Mouse (Mus musculus): ENCODE data around the gene Ogdhl. TPM values are rescaled to one million over a fixed set of nuclear protein-coding genes. Genes with fewer than 3 reads are reported as not detected.
A peak's percentile ranks its signal among the peaks of the same experiment; 100 is the strongest.

Ogdhl gene
- total and polyA plus RNA-seq, 2 experiments from 2014 or later: 23.3 to 32.0 TPM

- DNase-seq: no peak
- no peaks in the 10 kb centered on the region for H3K36me3 ChIP-seq (ENCODE audit: insufficient read depth)
- H3K4me3 ChIP-seq (ENCODE audit: low read depth, low read length): no peak overlapping the region
- H3K4me1 ChIP-seq (ENCODE audit: insufficient read depth): peaks cover 3% of the 10 kb centered on the region; the same call in 1 of the 2 replicates
- TF ChIP-seq CTCF (IDR thresholded peaks at IDR 0.05; ENCODE audit: low read depth): no peak
- H3K4me2 ChIP-seq (ENCODE audit: low read depth): no peak overlapping the region
- WGBS: 6% methylated on average over 4 of the region's 4 CpGs
- H3K9me3 ChIP-seq (ENCODE audit: low read length): no peaks in the 10 kb centered on the region
- ATAC-seq: peak; percentile 64
- no peak overlapping the region for H3K27ac ChIP-seq (ENCODE audit: low read depth, low read length)
- H3K27me3 ChIP-seq (ENCODE audit: insufficient read depth, low read length): no peaks in the 10 kb centered on the region
- H3K9ac ChIP-seq: no peak overlapping the region
Observed at GRCm38 (mm10) chr14:32317822-32318221, 4.0 kb upstream of the Ogdhl start.

- DNase-seq: no peak
Observed at GRCm38 (mm10) chr14:32323221-32323620, 1.4 kb downstream of the Ogdhl start.

GRCm38 (mm10) chr14:32327366-32327765 is 5.5 kb downstream of the Ogdhl start:
- WGBS: 79% methylated on average over 9 of the region's 9 CpGs
- H3K36me3 ChIP-seq (ENCODE audit: insufficient read depth): peaks cover 6% of the 10 kb centered on the region; the same call in 1 of the 2 replicates
- DNase-seq (peak; percentile 12), ATAC-seq (peak; percentile 55)
- no peak overlapping the region for H3K4me2 ChIP-seq (ENCODE audit: low read depth)
- no peak overlapping the region for H3K27ac ChIP-seq (ENCODE audit: low read depth, low read length)
- H3K27me3 ChIP-seq (ENCODE audit: insufficient read depth, low read length): no peaks in the 10 kb centered on the region
- peaks cover 3% of the 10 kb centered on the region; the same call in 1 of the 2 replicates for H3K4me1 ChIP-seq (ENCODE audit: insufficient read depth)
- no peak overlapping the region for H3K9ac ChIP-seq
- no peak for TF ChIP-seq CTCF (IDR thresholded peaks at IDR 0.05; ENCODE audit: low read depth)
- no peak overlapping the region for H3K4me3 ChIP-seq (ENCODE audit: low read depth, low read length)
- no peaks in the 10 kb centered on the region for H3K9me3 ChIP-seq (ENCODE audit: low read length)

More at GRCm38 (mm10) chr14:32323221-32323620, 1.4 kb downstream of the Ogdhl start:
- no peaks in the 10 kb centered on the region for H3K27me3 ChIP-seq (ENCODE audit: insufficient read depth, low read length)
- TF ChIP-seq CTCF (IDR thresholded peaks at IDR 0.05; ENCODE audit: low read depth): no peak
- H3K9me3 ChIP-seq (ENCODE audit: low read length): no peaks in the 10 kb centered on the region
- no peak overlapping the region for H3K4me2 ChIP-seq (ENCODE audit: low read depth)
- H3K4me3 ChIP-seq (ENCODE audit: low read depth, low read length): no peak overlapping the region
- peaks cover 3% of the 10 kb centered on the region; the same call in 1 of the 2 replicates for H3K4me1 ChIP-seq (ENCODE audit: insufficient read depth)
- no peak overlapping the region for H3K27ac ChIP-seq (ENCODE audit: low read depth, low read length)
- H3K36me3 ChIP-seq (ENCODE audit: insufficient read depth): 0 out of 2 replicates have a peak, but pooled peaks cover 5% of the 10 kb centered on the region
- ATAC-seq: no peak
- 86% methylated on average over 5 of the region's 5 CpGs for WGBS
- H3K9ac ChIP-seq: no peak overlapping the region

GRCm38 (mm10) chr14:32332515-32333445 is 11.0 kb downstream of the Ogdhl start:
- ATAC-seq (no peak), DNase-seq (no peak)
- no peaks in the 10 kb centered on the region for H3K4me1 ChIP-seq (ENCODE audit: insufficient read depth)
- H3K4me3 ChIP-seq (ENCODE audit: low read depth, low read length): no peak overlapping the region
- H3K9ac ChIP-seq: no peak overlapping the region
- WGBS: 68% methylated on average over 20 of the region's 20 CpGs
- H3K27ac ChIP-seq (ENCODE audit: low read depth, low read length): no peak overlapping the region
- peaks cover 41% of the 10 kb centered on the region for H3K36me3 ChIP-seq (ENCODE audit: insufficient read depth)
- TF ChIP-seq CTCF (IDR thresholded peaks at IDR 0.05; ENCODE audit: low read depth): no peak
- H3K9me3 ChIP-seq (ENCODE audit: low read length): no peaks in the 10 kb centered on the region
- H3K27me3 ChIP-seq (ENCODE audit: insufficient read depth, low read length): no peaks in the 10 kb centered on the region
- H3K4me2 ChIP-seq (ENCODE audit: low read depth): no peak overlapping the region

GRCm38 (mm10) chr14:32336021-32336420 is 14.2 kb downstream of the Ogdhl start:
- no peak for TF ChIP-seq CTCF (IDR thresholded peaks at IDR 0.05; ENCODE audit: low read depth)
- H3K27ac ChIP-seq (ENCODE audit: low read depth, low read length): no peak overlapping the region
- 59% methylated on average over 6 of the region's 6 CpGs for WGBS
- no peak overlapping the region for H3K4me3 ChIP-seq (ENCODE audit: low read depth, low read length)
- no peaks in the 10 kb centered on the region for H3K9me3 ChIP-seq (ENCODE audit: low read length)
- no peak overlapping the region for H3K9ac ChIP-seq
- H3K27me3 ChIP-seq (ENCODE audit: insufficient read depth, low read length): no peaks in the 10 kb centered on the region
- H3K36me3 ChIP-seq (ENCODE audit: insufficient read depth): peaks cover 73% of the 10 kb centered on the region
- no peak overlapping the region for H3K4me2 ChIP-seq (ENCODE audit: low read depth)
- no peaks in the 10 kb centered on the region for H3K4me1 ChIP-seq (ENCODE audit: insufficient read depth)
- DNase-seq (no peak), ATAC-seq (no peak)

GRCm38 (mm10) chr14:32336547-32336946 is 14.7 kb downstream of the Ogdhl start:
- DNase-seq: peak; percentile 10
- no peak for TF ChIP-seq CTCF (IDR thresholded peaks at IDR 0.05; ENCODE audit: low read depth)
- Histone ChIP-seq H3K4me2 (ENCODE audit: low read depth) (no peak overlapping the region), H3K27me3 (ENCODE audit: insufficient read depth, low read length) (no peaks in the 10 kb centered on the region), H3K27ac (ENCODE audit: low read depth, low read length) (no peak overlapping the region), H3K4me3 (ENCODE audit: low read depth, low read length) (no peak overlapping the region), H3K4me1 (ENCODE audit: insufficient read depth) (no peaks in the 10 kb centered on the region), H3K36me3 (ENCODE audit: insufficient read depth) (peaks cover 78% of the 10 kb centered on the region), H3K9me3 (ENCODE audit: low read length) (no peaks in the 10 kb centered on the region), H3K9ac (no peak overlapping the region)
- ATAC-seq: peak; percentile 45; the same call in 1 of the 2 replicates
- WGBS: 55% methylated on average over 11 of the region's 11 CpGs

GRCm38 (mm10) chr14:32341823-32342222 is 20.0 kb downstream of the Ogdhl start:
- no peak overlapping the region for H3K27ac ChIP-seq (ENCODE audit: low read depth, low read length)
- no peaks in the 10 kb centered on the region for H3K27me3 ChIP-seq (ENCODE audit: insufficient read depth, low read length)
- 98% methylated on average over 7 of the region's 7 CpGs for WGBS
- H3K9ac ChIP-seq: no peak overlapping the region
- no peak for DNase-seq
- no peak for TF ChIP-seq CTCF (IDR thresholded peaks at IDR 0.05; ENCODE audit: low read depth)
- H3K4me1 ChIP-seq (ENCODE audit: insufficient read depth): no peaks in the 10 kb centered on the region
- no peaks in the 10 kb centered on the region for H3K9me3 ChIP-seq (ENCODE audit: low read length)
- H3K4me2 ChIP-seq (ENCODE audit: low read depth): no peak overlapping the region
- H3K36me3 ChIP-seq (ENCODE audit: insufficient read depth): peaks cover 90% of the 10 kb centered on the region
- ATAC-seq: no peak
- H3K4me3 ChIP-seq (ENCODE audit: low read depth, low read length): no peak overlapping the region
